In the genomic region with DNA sequence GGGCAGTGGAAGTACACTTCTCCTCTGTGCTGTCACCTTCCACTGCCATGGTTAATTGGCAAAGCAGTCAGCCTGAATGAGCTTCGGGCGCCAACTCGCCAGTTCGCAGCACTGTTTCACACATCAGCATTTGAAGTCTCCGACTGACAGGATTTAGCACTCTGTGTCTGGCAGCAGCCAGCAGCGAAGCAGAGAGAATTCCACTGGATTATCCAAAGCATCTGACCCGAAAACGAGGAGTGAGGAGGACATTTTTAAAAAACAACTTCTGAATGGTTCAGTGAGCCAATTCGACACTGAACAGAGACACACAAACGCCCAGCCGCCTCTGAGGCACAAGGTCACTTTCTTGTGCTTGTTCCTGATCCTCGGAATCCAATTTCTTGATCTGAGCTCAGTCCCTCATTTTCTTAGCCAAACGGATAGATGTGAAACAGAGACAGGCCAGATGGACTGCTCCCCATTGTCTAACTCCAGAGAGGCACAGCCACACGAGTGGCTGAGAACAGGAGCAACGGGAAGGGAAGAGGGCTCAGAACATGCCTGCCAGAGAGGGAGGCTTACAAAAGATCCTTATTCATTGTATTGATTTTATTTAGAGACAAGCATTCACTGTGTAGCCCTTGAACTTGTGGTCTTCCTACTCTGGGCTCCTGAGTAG, we compare ENCODE assay signal across 8 mouse cellular contexts.
A peak's percentile ranks its signal among the peaks of the same experiment; 100 is the strongest.
DNase-seq lines count a peak whose midpoint lies in the region; ATAC-seq and TF ChIP-seq lines count a peak whose summit lies in the region.

No protein-coding gene starts in this region.

- peaks cover 21% of the 10 kb centered on the region for H3K4me1 ChIP-seq in neural tube, embryonic 12.5 days
- peaks cover 37% of the 10 kb centered on the region for H3K4me1 ChIP-seq in lung, embryonic 16.5 days (replicated peaks; ENCODE audit: control insufficient read depth, insufficient read depth, low read length)
- H3K4me1 ChIP-seq in small intestine, adult 2 months (ENCODE audit: control insufficient read depth, insufficient read depth, insufficient read length, low read length): peaks cover 28% of the 10 kb centered on the region; the same call in 1 of the 2 replicates

- peak; percentile 22; the same call in 1 of the 2 replicates for TF ChIP-seq POLR2A in small intestine, adult 2 months (IDR thresholded peaks at IDR 0.05; ENCODE audit: low read depth, low read length)

- H3K27ac ChIP-seq in neural tube, embryonic 12.5 days: no peak overlapping the region
- H3K27ac ChIP-seq in lung, embryonic 16.5 days (ENCODE audit: low read length): peak overlapping the region; percentile 80
- H3K27ac ChIP-seq in small intestine, adult 2 months (ENCODE audit: insufficient read depth, low read depth, low read length): no peak overlapping the region

- TF ChIP-seq CTCF in small intestine, adult 2 months (IDR thresholded peaks at IDR 0.05; ENCODE audit: extremely low read depth, insufficient read length, insufficient replicate concordance, low read depth, low read length): no peak

- no peak for ATAC-seq in neural tube, embryonic 12.5 days (ENCODE audit: low FRiP score, low read depth)
- ATAC-seq in lung, embryonic 16.5 days (ENCODE audit: low read depth): peak; percentile 79

- no peaks in the 10 kb centered on the region for H3K27me3 ChIP-seq in neural tube, embryonic 12.5 days (replicated peaks)
- H3K27me3 ChIP-seq in lung, embryonic 16.5 days (ENCODE audit: control insufficient read depth, insufficient read depth, low read depth, low read length): no peaks in the 10 kb centered on the region
- no peaks in the 10 kb centered on the region for H3K27me3 ChIP-seq in small intestine, adult 2 months (ENCODE audit: control insufficient read depth, insufficient read depth, low read length)

- H3K9me3 ChIP-seq in neural tube, embryonic 12.5 days: no peaks in the 10 kb centered on the region
- no peaks in the 10 kb centered on the region for H3K9me3 ChIP-seq in lung, embryonic 16.5 days (ENCODE audit: control insufficient read depth, low read length)

- peak; percentile 44 to 56 for DNase-seq in cerebellum, postnatal 10 days
- DNase-seq in cerebellum, adult 18-20 months: no peak
- no peak for DNase-seq in neural tube, embryonic 10.5 days (ENCODE audit: extremely low spot score, low spot score)
- no peak for DNase-seq in c-Kit-positive CD71-positive TER-119-positive erythroid progenitor cells, embryonic 14.5 days (ENCODE audit: low spot score)
- no peak for DNase-seq in spleen, postnatal 4 days (ENCODE audit: low spot score in 2 of 2)

- H3K9ac ChIP-seq in neural tube, embryonic 12.5 days: no peak overlapping the region
- no peak overlapping the region for H3K9ac ChIP-seq in lung, embryonic 16.5 days (ENCODE audit: low read length)

- H3K36me3 ChIP-seq in neural tube, embryonic 12.5 days: no peaks in the 10 kb centered on the region
- no peaks in the 10 kb centered on the region for H3K36me3 ChIP-seq in lung, embryonic 16.5 days (ENCODE audit: control insufficient read depth, insufficient read depth, low read length)
- no peaks in the 10 kb centered on the region for H3K36me3 ChIP-seq in small intestine, adult 2 months (ENCODE audit: control insufficient read depth, insufficient read depth, low read length)

- H3K4me2 ChIP-seq in neural tube, embryonic 12.5 days (replicated peaks): 0 out of 2 replicates have a peak overlapping the region, but pooled peaks have one; percentile 5
- no peak overlapping the region for H3K4me2 ChIP-seq in lung, embryonic 16.5 days (ENCODE audit: low read depth, low read length)

- 47% methylated on average over 15 of the region's 15 CpGs for WGBS in neural tube, embryonic 12.5 days
- 50% methylated on average over 15 of the region's 15 CpGs for WGBS in lung, embryonic 16.5 days
- WGBS in small intestine, adult 2 months: 87% methylated on average over 15 of the region's 15 CpGs

- no peak overlapping the region for H3K4me3 ChIP-seq in neural tube, embryonic 12.5 days
- no peak overlapping the region for H3K4me3 ChIP-seq in lung, embryonic 16.5 days (ENCODE audit: low read length)
- H3K4me3 ChIP-seq in small intestine, adult 2 months (ENCODE audit: low read depth, low read length): no peak overlapping the region

Comparison
In these comparisons a context has a peak if more than half of its experiments do, and no peak if none do; other contexts are left out.
1. DNase-seq: peak in cerebellum, postnatal 10 days (2 of 2); none in cerebellum, adult 18-20 months (0 of 2), neural tube, embryonic 10.5 days (single experiment), c-Kit-positive CD71-positive TER-119-positive erythroid progenitor cells, embryonic 14.5 days (single experiment) and spleen, postnatal 4 days (0 of 2).